Mouse (Mus musculus): ENCODE measurements around the gene Slc6a21. TPM values are rescaled to one million over a fixed set of nuclear protein-coding genes. Genes with fewer than 3 reads are reported as not detected.

The Slc6a21 gene
- 0.27 and 0.43 TPM in 2 replicates for polyA plus RNA-seq (2012; rRNA removed)

GRCm38 (mm10) chr7:45277136-45277760 lies at the start of gene Slc6a21:
Slc6a21 (plus strand) TSS chr7:45277513.
- TF ChIP-seq POLR2A (IDR thresholded peaks at IDR 0.05; ENCODE audit: low read depth, low read length) (no peak), CTCF (IDR thresholded peaks at IDR 0.05; ENCODE audit: extremely low read depth, insufficient read depth, insufficient read length, insufficient replicate concordance) (peak; percentile 89)
- DNase-seq (ENCODE audit: low read depth in 1 of 2, low spot score in 2 of 2), result peak; percentile 52 to 82
- WGBS, result 5% methylated on average over 44 of the region's 44 CpGs
- Histone ChIP-seq H3K4me3 (ENCODE audit: extremely low read depth, insufficient read depth, insufficient read length) (peak within 1 kb of the TSS; percentile 62; the same call in 1 of the 2 replicates), H3K27ac (ENCODE audit: insufficient read depth, low read length) (peak within 1 kb of the TSS; percentile 39; the same call in 1 of the 2 replicates), H3K36me3 (ENCODE audit: control insufficient read depth, insufficient read depth, low read length) (no peaks in the 10 kb centered on the region), H3K27me3 (ENCODE audit: control insufficient read depth, insufficient read depth, low read length) (no peaks in the 10 kb centered on the region), H3K4me1 (ENCODE audit: control insufficient read depth, insufficient read depth, insufficient read length) (peaks cover 8% of the 10 kb centered on the region)

- WGBS, result 96% methylated on average over 18 of the region's 18 CpGs
- no peak overlapping the region for H3K4me3 ChIP-seq (ENCODE audit: extremely low read depth, insufficient read depth, insufficient read length)
- TF ChIP-seq POLR2A (IDR thresholded peaks at IDR 0.05; ENCODE audit: low read depth, low read length), result no peak
- no peak for TF ChIP-seq CTCF (IDR thresholded peaks at IDR 0.05; ENCODE audit: extremely low read depth, insufficient read depth, insufficient read length, insufficient replicate concordance)
- no peaks in the 10 kb centered on the region for H3K27me3 ChIP-seq (ENCODE audit: control insufficient read depth, insufficient read depth, low read length)
- peaks cover 3% of the 10 kb centered on the region for H3K36me3 ChIP-seq (ENCODE audit: control insufficient read depth, insufficient read depth, low read length)
- no peak overlapping the region for H3K27ac ChIP-seq (ENCODE audit: insufficient read depth, low read length)
- peaks cover 13% of the 10 kb centered on the region; the same call in 1 of the 2 replicates for H3K4me1 ChIP-seq (ENCODE audit: control insufficient read depth, insufficient read depth, insufficient read length)
- no peak for DNase-seq (ENCODE audit: low read depth in 1 of 2, low spot score in 2 of 2)
Observed at GRCm38 (mm10) chr7:45228548-45228947, 48.8 kb upstream of the Slc6a21 start.

GRCm38 (mm10) chr7:45229046-45229445 lies 48.3 kb upstream of the Slc6a21 start:
- 88% methylated on average over 8 of the region's 8 CpGs for WGBS
- Histone ChIP-seq H3K4me3 (ENCODE audit: extremely low read depth, insufficient read depth, insufficient read length) (no peak overlapping the region), H3K36me3 (ENCODE audit: control insufficient read depth, insufficient read depth, low read length) (peaks cover 6% of the 10 kb centered on the region), H3K27ac (ENCODE audit: insufficient read depth, low read length) (no peak overlapping the region), H3K27me3 (ENCODE audit: control insufficient read depth, insufficient read depth, low read length) (no peaks in the 10 kb centered on the region), H3K4me1 (ENCODE audit: control insufficient read depth, insufficient read depth, insufficient read length) (peaks cover 17% of the 10 kb centered on the region)
- TF ChIP-seq POLR2A (IDR thresholded peaks at IDR 0.05; ENCODE audit: low read depth, low read length) (no peak), CTCF (IDR thresholded peaks at IDR 0.05; ENCODE audit: extremely low read depth, insufficient read depth, insufficient read length, insufficient replicate concordance) (no peak)
- DNase-seq (ENCODE audit: low read depth in 1 of 2, low spot score in 2 of 2), result no peak

- peak; percentile 51 to 68 for DNase-seq (ENCODE audit: low read depth in 1 of 2, low spot score in 2 of 2)
- Histone ChIP-seq H3K36me3 (ENCODE audit: control insufficient read depth, insufficient read depth, low read length) (peaks cover 11% of the 10 kb centered on the region), H3K4me3 (ENCODE audit: extremely low read depth, insufficient read depth, insufficient read length) (no peak overlapping the region), H3K27me3 (ENCODE audit: control insufficient read depth, insufficient read depth, low read length) (no peaks in the 10 kb centered on the region), H3K4me1 (ENCODE audit: control insufficient read depth, insufficient read depth, insufficient read length) (peaks cover 21% of the 10 kb centered on the region), H3K27ac (ENCODE audit: insufficient read depth, low read length) (peak overlapping the region; percentile 66)
- TF ChIP-seq CTCF (IDR thresholded peaks at IDR 0.05; ENCODE audit: extremely low read depth, insufficient read depth, insufficient read length, insufficient replicate concordance) (no peak), POLR2A (IDR thresholded peaks at IDR 0.05; ENCODE audit: low read depth, low read length) (0 out of 2 replicates have a peak, but pooled peaks have one; percentile 7)
- 45% methylated on average over 7 of the region's 7 CpGs for whole genome bisulfite sequencing
Observed at GRCm38 (mm10) chr7:45229459-45230203, 47.7 kb upstream of the Slc6a21 start.

- Histone ChIP-seq H3K36me3 (ENCODE audit: control insufficient read depth, insufficient read depth, low read length) (peaks cover 25% of the 10 kb centered on the region), H3K27ac (ENCODE audit: insufficient read depth, low read length) (no peak overlapping the region), H3K27me3 (ENCODE audit: control insufficient read depth, insufficient read depth, low read length) (no peaks in the 10 kb centered on the region), H3K4me1 (ENCODE audit: control insufficient read depth, insufficient read depth, insufficient read length) (peaks cover 34% of the 10 kb centered on the region), H3K4me3 (ENCODE audit: extremely low read depth, insufficient read depth, insufficient read length) (no peak overlapping the region)
- no peak for DNase-seq (ENCODE audit: low read depth in 1 of 2, low spot score in 2 of 2)
- TF ChIP-seq CTCF (IDR thresholded peaks at IDR 0.05; ENCODE audit: extremely low read depth, insufficient read depth, insufficient read length, insufficient replicate concordance), result no peak
- no peak for TF ChIP-seq POLR2A (IDR thresholded peaks at IDR 0.05; ENCODE audit: low read depth, low read length)
- 85% methylated on average over 12 of the region's 12 CpGs for WGBS
Observed at GRCm38 (mm10) chr7:45231192-45231591, 46.1 kb upstream of the Slc6a21 start.

GRCm38 (mm10) chr7:45231941-45232340 lies 45.4 kb upstream of the Slc6a21 start:
- 87% methylated on average over 11 of the region's 11 CpGs for WGBS
- TF ChIP-seq POLR2A (IDR thresholded peaks at IDR 0.05; ENCODE audit: low read depth, low read length) (no peak), CTCF (IDR thresholded peaks at IDR 0.05; ENCODE audit: extremely low read depth, insufficient read depth, insufficient read length, insufficient replicate concordance) (no peak)

More at GRCm38 (mm10) chr7:45231941-45232340, 45.4 kb upstream of the Slc6a21 start:
- H3K27me3 ChIP-seq (ENCODE audit: control insufficient read depth, insufficient read depth, low read length), result no peaks in the 10 kb centered on the region
- H3K36me3 ChIP-seq (ENCODE audit: control insufficient read depth, insufficient read depth, low read length), result peaks cover 29% of the 10 kb centered on the region
- no peak overlapping the region for H3K27ac ChIP-seq (ENCODE audit: insufficient read depth, low read length)
- H3K4me1 ChIP-seq (ENCODE audit: control insufficient read depth, insufficient read depth, insufficient read length), result peaks cover 37% of the 10 kb centered on the region
- no peak for DNase-seq (ENCODE audit: low read depth in 1 of 2, low spot score in 2 of 2)
- no peak overlapping the region for H3K4me3 ChIP-seq (ENCODE audit: extremely low read depth, insufficient read depth, insufficient read length)

All from spleen, adult 2 months (tissue).